ENCODE assay signal across 8 mouse cellular contexts in the genomic region with DNA sequence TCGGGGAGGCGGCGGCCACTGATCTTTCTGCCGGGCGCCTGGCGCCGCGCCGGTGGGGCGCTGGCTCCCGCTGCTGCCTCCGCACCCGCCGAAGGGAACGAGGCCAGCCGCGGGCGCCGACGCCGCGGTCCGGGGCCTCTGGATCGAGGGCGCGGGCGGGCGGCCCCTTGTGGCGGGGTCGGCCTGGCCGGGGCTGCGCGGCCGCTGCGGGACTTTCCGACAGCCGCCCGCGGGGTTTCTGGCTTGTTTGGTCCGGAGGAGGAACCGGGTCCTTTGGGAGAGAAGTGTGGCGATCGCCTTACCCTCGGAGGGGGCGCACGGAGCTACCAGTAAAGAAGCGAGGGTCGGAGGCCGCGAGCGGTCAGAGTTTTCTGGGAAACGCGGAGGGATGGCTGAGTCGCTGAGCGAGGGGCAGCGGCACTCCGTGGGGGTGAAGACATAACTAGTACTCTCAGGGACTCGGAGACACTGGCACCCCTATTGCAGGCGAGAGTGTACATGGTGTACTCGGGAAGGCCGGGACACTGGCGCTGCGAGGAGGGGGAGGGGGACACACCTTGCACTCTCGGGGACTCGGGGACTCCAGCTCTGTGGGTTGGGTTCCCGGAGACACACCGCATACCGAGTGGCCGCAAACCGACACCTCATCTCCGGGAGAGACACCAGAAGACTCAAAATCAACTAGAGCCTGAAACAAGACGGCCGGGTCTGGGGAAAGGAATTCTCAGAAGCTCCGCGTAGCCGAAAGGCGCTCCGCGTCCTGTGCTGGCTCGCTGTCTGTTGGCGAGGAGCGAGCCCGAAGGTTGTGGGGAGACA. TPM values are rescaled to one million over a fixed set of nuclear protein-coding genes. Genes with fewer than 3 reads are reported as not detected.
DNase-seq lines count a peak whose midpoint lies in the region; ATAC-seq lines count a peak whose summit lies in the region.

No protein-coding gene starts in this region.

- under 1% methylated on average over 83 of the region's 83 CpGs for WGBS in forebrain, embryonic 10.5 days
- under 1% methylated on average over 79 of the region's 83 CpGs for WGBS in heart, embryonic 14.5 days
- under 1% methylated on average over 83 of the region's 83 CpGs for WGBS in liver, embryonic 15.5 days (ENCODE audit: insufficient replicate concordance)
- under 1% methylated on average over 82 of the region's 83 CpGs for WGBS in stomach, embryonic 15.5 days

- H3K4me1 ChIP-seq in forebrain, embryonic 10.5 days, result peaks cover 14% of the 10 kb centered on the region
- peaks cover 0 to 9% of the 10 kb centered on the region in 2 experiments; a peak in 3 of 4 replicates for H3K4me1 ChIP-seq in heart, embryonic 14.5 days (ENCODE audit: control insufficient read depth in 2 of 2, insufficient read depth in 2 of 2, low read length in 2 of 2)
- peaks cover 49% of the 10 kb centered on the region for H3K4me1 ChIP-seq in liver, embryonic 15.5 days (replicated peaks)
- H3K4me1 ChIP-seq in stomach, embryonic 15.5 days, result no peaks in the 10 kb centered on the region

- no peaks in the 10 kb centered on the region for H3K9me3 ChIP-seq in forebrain, embryonic 10.5 days
- no peaks in the 10 kb centered on the region for H3K9me3 ChIP-seq in heart, embryonic 14.5 days (ENCODE audit: control insufficient read depth, low read length)
- no peaks in the 10 kb centered on the region for H3K9me3 ChIP-seq in liver, embryonic 15.5 days (replicated peaks)
- H3K9me3 ChIP-seq in stomach, embryonic 15.5 days, result no peaks in the 10 kb centered on the region

- H3K36me3 ChIP-seq in forebrain, embryonic 10.5 days (replicated peaks), result no peaks in the 10 kb centered on the region
- H3K36me3 ChIP-seq in heart, embryonic 14.5 days (ENCODE audit: control insufficient read depth, insufficient read depth, low read length), result no peaks in the 10 kb centered on the region
- peaks cover 9% of the 10 kb centered on the region for H3K36me3 ChIP-seq in liver, embryonic 15.5 days (replicated peaks)
- H3K36me3 ChIP-seq in stomach, embryonic 15.5 days, result no peaks in the 10 kb centered on the region

- peak; percentile 58 for DNase-seq in CD4-positive helper T cell, adult 2 months (ENCODE audit: low read depth, low spot score)
- peak; percentile 55 for DNase-seq in brain, adult 2 months (ENCODE audit: low read depth, low spot score)
- DNase-seq in forebrain, embryonic 10.5 days (ENCODE audit: extremely low spot score, low spot score), result peak; percentile 50
- DNase-seq in kidney, postnatal 14 days, result peak; percentile 75
- DNase-seq in neural tube, embryonic 10.5 days (ENCODE audit: extremely low spot score, low spot score), result peak; percentile 79

- H3K27ac ChIP-seq in forebrain, embryonic 10.5 days, result peak overlapping the region; percentile 83
- H3K27ac ChIP-seq in heart, embryonic 14.5 days (replicated peaks in 1 of 2; ENCODE audit: control insufficient read depth in 1 of 2, insufficient read depth in 1 of 2, low read depth in 2 of 2, low read length in 2 of 2), result peak overlapping the region; percentile 56 to 64
- peak overlapping the region; percentile 93 for H3K27ac ChIP-seq in liver, embryonic 15.5 days (replicated peaks)
- peak overlapping the region; percentile 72 for H3K27ac ChIP-seq in stomach, embryonic 15.5 days

- H3K27me3 ChIP-seq in forebrain, embryonic 10.5 days (ENCODE audit: poor library complexity, severe bottlenecking), result peaks cover 26% of the 10 kb centered on the region
- H3K27me3 ChIP-seq in heart, embryonic 14.5 days (ENCODE audit: control insufficient read depth, insufficient read depth, low read length), result no peaks in the 10 kb centered on the region
- no peaks in the 10 kb centered on the region for H3K27me3 ChIP-seq in liver, embryonic 15.5 days
- no peaks in the 10 kb centered on the region for H3K27me3 ChIP-seq in stomach, embryonic 15.5 days (replicated peaks)

- peak overlapping the region; percentile 78 for H3K4me2 ChIP-seq in heart, embryonic 14.5 days (ENCODE audit: low read length)
- peak overlapping the region; percentile 72 for H3K4me2 ChIP-seq in liver, embryonic 15.5 days
- H3K4me2 ChIP-seq in stomach, embryonic 15.5 days, result peak overlapping the region; percentile 76

- peak overlapping the region; percentile 80 for H3K9ac ChIP-seq in heart, embryonic 14.5 days (ENCODE audit: low read length)
- H3K9ac ChIP-seq in liver, embryonic 15.5 days, result peak overlapping the region; percentile 99
- peak overlapping the region; percentile 84 for H3K9ac ChIP-seq in stomach, embryonic 15.5 days

- peak overlapping the region; percentile 78 for H3K4me3 ChIP-seq in forebrain, embryonic 10.5 days
- peak overlapping the region; percentile 72 to 75 for H3K4me3 ChIP-seq in heart, embryonic 14.5 days (ENCODE audit: control insufficient read depth in 1 of 2, insufficient read depth in 1 of 2, low read depth in 1 of 2, low read length in 2 of 2)
- peak overlapping the region; percentile 95 for H3K4me3 ChIP-seq in liver, embryonic 15.5 days (replicated peaks)
- H3K4me3 ChIP-seq in stomach, embryonic 15.5 days (replicated peaks), result peak overlapping the region; percentile 77

- ATAC-seq in heart, embryonic 14.5 days (ENCODE audit: insufficient number of reproducible peaks, insufficient read depth, low FRiP score, low read depth), result peak; percentile 68
- ATAC-seq in liver, embryonic 15.5 days (ENCODE audit: insufficient read depth), result peak; percentile 47
- peak; percentile 14; the same call in 1 of the 2 replicates for ATAC-seq in stomach, embryonic 15.5 days (ENCODE audit: insufficient read depth, low FRiP score, low read depth)

RNA-seq across cellular contexts. Expression of a gene that starts 1.5 kb away (rescaled TPM):
- 5.3 and 5.4 TPM in 2 replicates for polyA plus RNA-seq in forebrain, embryonic 10.5 days (2016; fragmentation: Nextera tagmentation; extraction: Ambion mirVana)
- polyA plus RNA-seq in heart, embryonic 14.5 days (2014; fragmentation: Nextera tagmentation; extraction: Ambion mirVana), result 3.6 and 3.8 TPM in 2 replicates
- polyA plus RNA-seq in liver, embryonic 15.5 days (2015; fragmentation: Nextera tagmentation; extraction: Ambion mirVana), result 34.0 and 34.2 TPM in 2 replicates
- 12.2 and 14.9 TPM in 2 replicates for polyA plus RNA-seq in stomach, embryonic 15.5 days (2015; fragmentation: Nextera tagmentation; extraction: Ambion mirVana)

Comparison
In these comparisons a context has a peak if more than half of its experiments do, and no peak if none do; other contexts are left out.
1. Peak in every context shown above with its lines: DNase-seq, ATAC-seq, H3K4me3 ChIP-seq and H3K27ac ChIP-seq.
2. ATAC-seq: peak in every context shown above with its lines; median percentile 68 in heart, embryonic 14.5 days; 47 in liver, embryonic 15.5 days; 14 in stomach, embryonic 15.5 days.